In the genomic region with DNA sequence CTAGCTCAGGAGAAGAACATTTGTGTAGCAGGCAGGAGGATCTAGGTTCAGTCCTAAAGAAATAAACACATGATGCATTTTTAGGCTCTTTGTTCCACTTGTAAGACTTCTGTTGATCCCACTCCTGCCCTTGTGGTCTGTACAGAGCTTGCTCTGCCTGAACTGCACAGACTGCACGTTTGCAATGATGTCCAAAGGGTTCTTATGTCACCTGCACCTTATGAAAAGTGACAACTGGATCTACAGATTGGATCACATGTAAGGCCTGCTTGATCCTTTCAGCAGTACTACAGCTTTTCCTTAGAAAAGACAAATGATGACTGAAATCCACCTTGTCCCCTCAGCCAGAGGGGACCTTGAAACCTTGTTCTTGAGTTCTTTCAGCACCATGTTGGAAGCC, we compare ENCODE assay signal across 16 mouse cellular contexts.
"Had no signal": no experiment of that assay in that cellular context is flagged by ENCODE, and none has a peak within 500 bp of the region (broad histone marks: within the 10 kb centered on the region; RNA-seq: fewer than 3 reads in every experiment).

No protein-coding gene starts in this region.

- H3K4me2 ChIP-seq: neural tube, embryonic 13.5 days; neural tube, embryonic 15.5 days; stomach, embryonic 15.5 days had no signal

- H3K4me1 ChIP-seq: neural tube, embryonic 13.5 days; neural tube, embryonic 15.5 days; stomach, embryonic 15.5 days had no signal

- H3K9me3 ChIP-seq: neural tube, embryonic 13.5 days; neural tube, embryonic 15.5 days; stomach, embryonic 15.5 days had no signal

- H3K36me3 ChIP-seq: neural tube, embryonic 13.5 days; neural tube, embryonic 15.5 days; stomach, embryonic 15.5 days had no signal

- H3K9ac ChIP-seq: neural tube, embryonic 13.5 days; neural tube, embryonic 15.5 days; stomach, embryonic 15.5 days had no signal

- H3K4me3 ChIP-seq: neural tube, embryonic 13.5 days; neural tube, embryonic 15.5 days; stomach, embryonic 15.5 days had no signal

- DNase-seq: retina, postnatal 1 day; right cerebral cortex, adult 18-20 months; right cerebral cortex, postnatal 14 days; right cerebral cortex, postnatal 25 days; right cerebral cortex, postnatal 4 days; spleen, adult 18-20 months; thymus, adult 18-20 months; thymus, adult 2 months; thymus, postnatal 14 days; thymus, postnatal 25 days; thymus, postnatal 36 days; thymus, postnatal 4 days had no signal

- H3K27ac ChIP-seq: neural tube, embryonic 13.5 days; neural tube, embryonic 15.5 days; stomach, embryonic 15.5 days; stomach, postnatal 0 days had no signal

- H3K27me3 ChIP-seq: neural tube, embryonic 13.5 days; neural tube, embryonic 15.5 days; stomach, embryonic 15.5 days had no signal
